Mouse (Mus musculus) neural tube, embryonic 11.5 days (tissue): ENCODE data around the gene Rln3. TPM values are rescaled to one million over a fixed set of nuclear protein-coding genes. Genes with fewer than 3 reads are reported as not detected.

ENCODE experiments used
- ATAC-seq: fragments of 200-750 bp; cut with Nextera tagmentation; 2 replicates; pipeline ENCODE4 v1.8.0; 2017; ENCODE audit warnings: moderate number of reproducible peaks, mild to moderate bottlenecking, moderate TSS enrichment, moderate library complexity; ENCODE audit not compliant: insufficient read depth, low FRiP score, low TSS enrichment
- DNase-seq: peaks from one replicate; pipeline ENCODE4 v3.0.0-alpha.2; 2015; ENCODE audit warnings: low spot score
- H3K27ac ChIP-seq: fragments of 300-500 bp; sonication (generic); 2 replicates; pipeline ENCODE4 v1.5.1; 2014; ENCODE audit warnings: low read depth, mild to moderate bottlenecking, low read length
- H3K27me3 ChIP-seq: fragments of 300-500 bp; sonication (generic); 2 replicates; pipeline ENCODE4 v1.6.1; 2014; ENCODE audit warnings: mild to moderate bottlenecking, low read length, mixed read lengths; ENCODE audit not compliant: control insufficient read depth, insufficient read depth
- H3K36me3 ChIP-seq: fragments of 300-500 bp; sonication (generic); 2 replicates; pipeline ENCODE4 v1.6.1; 2014; ENCODE audit warnings: mild to moderate bottlenecking, low read length, moderate library complexity, mixed read lengths; ENCODE audit not compliant: control insufficient read depth, insufficient read depth
- H3K4me1 ChIP-seq: fragments of 300-500 bp; sonication (generic); 2 replicates; pipeline ENCODE4 v1.6.1; 2014; ENCODE audit warnings: low read length, mixed read lengths; ENCODE audit not compliant: control insufficient read depth, insufficient read depth
- H3K4me2 ChIP-seq: fragments of 300-500 bp; sonication (generic); 2 replicates; pipeline ENCODE4 v1.6.1; 2014; ENCODE audit warnings: low read depth, mild to moderate bottlenecking, moderate library complexity
- H3K4me3 ChIP-seq: fragments of 300-500 bp; sonication (generic); 2 replicates; pipeline ENCODE4 v1.5.1; 2014; ENCODE audit warnings: low read depth, low read length
- H3K9ac ChIP-seq: fragments of 300-500 bp; sonication (generic); 2 replicates; pipeline ENCODE4 v1.6.1; 2014; ENCODE audit warnings: mild to moderate bottlenecking, low read length
- H3K9me3 ChIP-seq: fragments of 300-500 bp; sonication (generic); 2 replicates; pipeline ENCODE4 v1.6.1; 2016; ENCODE audit warnings: low read length; ENCODE audit not compliant: control insufficient read depth
- WGBS: fragments of 180-500 bp; shearing (Covaris S2); extraction: QIAGEN DNeasy Blood & Tissue Kit; methylation state at CpG from one replicate; pipeline ENCODE4 v1.1.7; 2014; 5-methylcytosine and 5-hydroxymethylcytosine counted together
- polyA plus RNA-seq: library from polyadenylated mRNA; unstranded; fragments of >200 nt; fragmentation: Nextera tagmentation; extraction: Ambion mirVana; gene quantifications from 2 replicates; pipeline ENCODE4 v1.2.1, GENCODE M21; 2014

Rln3 gene
- polyA plus RNA-seq, 1 experiment from 2014 or later: not detected

DNA sequence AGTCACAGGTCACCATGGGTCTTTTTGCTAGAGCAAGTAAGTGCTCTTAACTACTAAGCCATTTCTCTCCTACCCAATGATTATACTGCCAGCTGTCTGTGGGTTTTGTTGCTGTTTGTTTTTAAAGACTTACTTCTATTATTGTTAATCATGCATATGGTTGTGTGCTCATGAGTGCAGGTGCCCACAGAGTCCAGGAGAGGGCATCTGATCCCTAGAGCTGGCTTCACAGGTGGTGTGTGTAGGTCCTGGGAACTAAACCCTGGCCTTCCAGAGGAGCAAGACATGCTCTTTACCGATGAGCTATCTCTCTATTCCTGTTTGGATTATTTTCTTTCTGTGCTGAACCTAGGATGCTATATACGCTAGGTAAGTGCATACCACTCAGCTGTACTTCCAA, 14.4 kb upstream of the Rln3 start:
- H3K27me3 ChIP-seq: no peaks in the 10 kb centered on the region
- DNase-seq (no peak), ATAC-seq (no peak)
- no peaks in the 10 kb centered on the region for H3K4me1 ChIP-seq
- no peak overlapping the region for H3K4me3 ChIP-seq
- no peaks in the 10 kb centered on the region for H3K9me3 ChIP-seq
- no peak overlapping the region for H3K9ac ChIP-seq
- H3K4me2 ChIP-seq: no peak overlapping the region
- H3K27ac ChIP-seq: no peak overlapping the region
- 94% methylated on average over 2 of the region's 2 CpGs for WGBS
- H3K36me3 ChIP-seq: no peaks in the 10 kb centered on the region

DNA sequence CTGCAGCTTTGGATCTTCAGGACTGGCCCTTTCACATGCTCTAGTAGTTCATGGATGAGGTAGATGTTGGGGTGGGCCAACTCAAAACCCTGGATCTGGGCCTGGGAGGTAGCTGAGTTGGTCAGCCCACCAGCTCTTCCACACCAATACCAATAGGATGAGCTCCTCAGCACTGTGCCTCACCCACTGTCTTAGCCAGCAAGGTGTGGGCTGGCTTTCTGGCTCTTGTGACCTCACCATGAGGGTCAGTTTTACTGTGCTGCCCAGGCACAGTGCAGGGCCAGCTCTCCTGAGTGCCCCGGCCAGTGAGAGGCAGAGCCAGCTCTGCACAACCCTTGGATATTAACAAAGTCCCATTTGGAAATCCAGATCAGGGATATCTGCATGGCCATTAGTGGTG, 13.0 kb upstream of the Rln3 start:
- Histone ChIP-seq H3K36me3 (no peaks in the 10 kb centered on the region), H3K27me3 (no peaks in the 10 kb centered on the region), H3K9me3 (no peaks in the 10 kb centered on the region), H3K4me2 (no peak overlapping the region), H3K9ac (no peak overlapping the region), H3K27ac (no peak overlapping the region), H3K4me3 (no peak overlapping the region), H3K4me1 (no peaks in the 10 kb centered on the region)
- ATAC-seq (no peak), DNase-seq (no peak)
- WGBS: 88% methylated on average over 1 of the region's 1 CpGs

DNA sequence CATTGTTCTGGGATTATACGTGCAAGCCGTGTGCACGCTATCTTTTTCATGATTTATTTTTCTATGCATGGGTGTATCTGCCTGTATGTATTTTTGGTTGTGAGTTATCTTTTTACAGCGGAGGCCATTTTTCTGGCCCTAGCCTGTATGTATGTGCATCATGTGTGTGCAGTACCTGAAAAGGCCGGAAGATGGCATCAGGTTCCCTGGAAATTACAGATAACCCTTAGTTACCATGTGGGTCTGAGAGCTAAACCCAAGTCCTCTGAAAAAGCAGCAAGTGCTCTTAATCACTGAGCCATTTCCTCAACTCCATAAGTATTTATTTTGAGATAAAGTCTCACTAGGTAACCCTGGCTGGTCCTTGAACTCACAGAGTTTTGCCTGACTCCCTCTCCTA, 8.4 kb upstream of the Rln3 start:
- H3K27me3 ChIP-seq: no peaks in the 10 kb centered on the region
- DNase-seq (no peak), ATAC-seq (no peak)
- H3K4me1 ChIP-seq: no peaks in the 10 kb centered on the region
- H3K9ac ChIP-seq: no peak overlapping the region
- WGBS: 94% methylated on average over 5 of the region's 5 CpGs
- no peak overlapping the region for H3K4me3 ChIP-seq
- no peaks in the 10 kb centered on the region for H3K9me3 ChIP-seq
- no peaks in the 10 kb centered on the region for H3K36me3 ChIP-seq
- H3K27ac ChIP-seq: no peak overlapping the region
- H3K4me2 ChIP-seq: no peak overlapping the region

DNA sequence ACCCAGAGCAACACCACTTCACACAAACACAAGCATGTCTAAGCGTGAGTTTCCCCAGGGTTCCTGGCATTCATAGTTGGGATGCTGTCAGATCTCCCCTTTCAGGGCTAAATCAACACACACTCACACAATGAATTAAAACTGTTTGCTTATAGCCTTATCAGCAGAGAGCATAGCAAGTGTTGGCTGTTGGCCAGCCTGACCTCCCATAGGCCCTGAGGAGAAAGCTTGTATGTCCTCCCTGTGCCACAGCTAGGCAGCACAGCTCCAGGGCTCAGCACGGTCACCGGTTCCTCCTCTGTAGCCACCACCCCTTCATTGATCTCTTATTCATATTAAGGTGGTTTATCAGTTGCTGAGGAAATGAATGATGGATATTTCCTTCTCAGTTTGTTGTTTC, 7.9 kb upstream of the Rln3 start:
- no peaks in the 10 kb centered on the region for H3K36me3 ChIP-seq
- H3K4me3 ChIP-seq: no peak overlapping the region
- no peaks in the 10 kb centered on the region for H3K4me1 ChIP-seq
- ATAC-seq (no peak), DNase-seq (no peak)
- H3K27me3 ChIP-seq: no peaks in the 10 kb centered on the region
- no peaks in the 10 kb centered on the region for H3K9me3 ChIP-seq
- H3K9ac ChIP-seq: no peak overlapping the region
- WGBS: 90% methylated on average over 3 of the region's 3 CpGs
- H3K4me2 ChIP-seq: no peak overlapping the region
- no peak overlapping the region for H3K27ac ChIP-seq

DNA sequence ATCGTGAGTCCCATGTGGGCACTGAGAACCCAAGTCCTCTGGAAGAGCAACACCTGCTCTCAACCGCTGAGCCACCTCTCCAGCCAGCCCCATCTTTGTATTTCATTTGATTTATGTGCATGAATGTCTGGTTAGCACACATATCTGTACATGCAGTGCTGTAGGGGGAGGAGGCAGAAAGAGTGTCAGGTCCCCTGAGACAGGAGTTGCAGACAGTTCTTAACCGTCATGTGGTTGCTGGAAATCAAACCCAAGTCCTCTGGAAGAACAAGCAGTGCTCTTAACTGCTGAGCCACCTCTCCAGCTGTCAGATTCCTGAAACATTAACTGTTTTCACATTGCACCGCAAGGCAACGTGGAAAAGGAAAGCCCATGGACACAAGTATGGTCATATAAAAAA, 3.4 kb upstream of the Rln3 start:
- Histone ChIP-seq H3K4me3 (no peak overlapping the region), H3K9ac (no peak overlapping the region), H3K36me3 (no peaks in the 10 kb centered on the region), H3K4me1 (peaks cover 2% of the 10 kb centered on the region; the same call in 1 of the 2 replicates), H3K9me3 (no peaks in the 10 kb centered on the region), H3K4me2 (no peak overlapping the region), H3K27me3 (peaks cover 24% of the 10 kb centered on the region), H3K27ac (no peak overlapping the region)
- WGBS: 74% methylated on average over 5 of the region's 5 CpGs
- DNase-seq (no peak), ATAC-seq (no peak)

DNA sequence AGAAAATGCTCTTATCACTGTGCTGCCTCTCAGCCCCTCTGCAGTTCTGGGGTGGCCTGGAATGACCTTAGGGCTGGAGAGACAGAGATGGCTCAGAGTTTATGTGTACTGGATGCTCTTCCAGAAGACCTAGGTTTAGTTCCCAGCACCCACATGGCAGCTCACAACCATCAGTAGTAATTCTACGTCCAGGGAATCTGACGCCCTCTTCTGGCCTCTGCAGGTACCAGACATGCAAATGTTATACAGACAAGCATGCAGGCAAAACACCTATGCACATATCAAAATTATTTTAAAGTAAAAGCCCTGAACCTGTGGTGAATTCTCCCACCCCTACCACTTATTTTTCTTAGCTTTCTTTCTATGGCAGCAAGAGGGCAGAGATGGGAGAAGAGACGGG, 1.7 kb upstream of the Rln3 start:
- Histone ChIP-seq H3K27me3 (peaks cover 40% of the 10 kb centered on the region), H3K4me1 (peaks cover 8% of the 10 kb centered on the region; the same call in 1 of the 2 replicates), H3K4me3 (no peak overlapping the region), H3K4me2 (no peak overlapping the region), H3K9me3 (no peaks in the 10 kb centered on the region), H3K9ac (no peak overlapping the region), H3K27ac (no peak overlapping the region), H3K36me3 (no peaks in the 10 kb centered on the region)
- no peak for DNase-seq
- ATAC-seq: no peak
- 67% methylated on average over 3 of the region's 3 CpGs for WGBS

DNA sequence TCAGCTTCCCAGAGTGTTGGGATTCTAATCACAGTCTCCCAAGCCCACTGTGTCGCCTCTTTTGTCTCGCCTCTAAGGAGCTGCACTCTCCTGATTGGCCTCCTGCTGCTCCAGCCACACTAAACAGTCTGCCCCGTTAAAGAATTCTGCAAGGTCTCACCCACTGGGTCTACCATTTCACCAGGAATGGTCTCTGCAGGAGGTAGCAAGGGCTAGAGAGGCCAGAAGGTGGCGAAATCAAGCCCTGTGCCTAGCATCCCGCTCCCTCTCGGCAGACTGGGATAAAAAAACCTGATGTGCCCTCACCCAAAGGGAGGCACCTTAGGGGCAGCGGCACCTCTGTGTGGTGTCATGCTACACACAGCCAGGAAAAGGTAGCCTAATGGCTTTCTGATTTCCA, 697 bp downstream of the Rln3 start:
- no peak for DNase-seq
- Histone ChIP-seq H3K4me3 (no peak overlapping the region), H3K27ac (no peak overlapping the region), H3K9ac (no peak overlapping the region), H3K4me2 (no peak overlapping the region), H3K36me3 (no peaks in the 10 kb centered on the region), H3K9me3 (no peaks in the 10 kb centered on the region), H3K27me3 (peaks cover 46% of the 10 kb centered on the region), H3K4me1 (peaks cover 8% of the 10 kb centered on the region; the same call in 1 of the 2 replicates)
- ATAC-seq: no peak
- 4% methylated on average over 7 of the region's 7 CpGs for WGBS

DNA sequence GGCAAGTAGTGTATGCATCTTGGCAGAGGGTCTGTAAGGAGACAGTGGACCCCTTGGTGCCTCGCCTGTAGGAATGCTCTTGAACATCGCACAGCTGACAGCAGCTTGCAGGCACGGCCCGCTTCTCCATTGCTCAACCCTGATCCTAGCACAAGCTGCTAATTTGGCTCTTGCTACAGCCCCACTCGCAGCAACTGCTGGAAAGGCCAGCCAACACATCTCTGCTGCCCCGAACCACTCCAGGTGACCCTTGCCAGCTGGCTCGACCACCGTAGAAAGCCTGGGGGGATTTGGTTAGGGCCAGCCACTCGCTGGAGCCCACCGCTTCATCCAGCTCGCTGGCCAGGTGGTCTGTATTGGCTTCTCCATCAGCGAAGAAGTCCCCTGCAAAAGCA, 1.9 kb downstream of the Rln3 start:
- ATAC-seq: no peak
- Histone ChIP-seq H3K4me3 (no peak overlapping the region), H3K4me1 (peaks cover 8% of the 10 kb centered on the region; the same call in 1 of the 2 replicates), H3K9me3 (no peaks in the 10 kb centered on the region), H3K36me3 (no peaks in the 10 kb centered on the region), H3K4me2 (no peak overlapping the region), H3K9ac (no peak overlapping the region), H3K27ac (no peak overlapping the region), H3K27me3 (peaks cover 46% of the 10 kb centered on the region)
- WGBS: 41% methylated on average over 12 of the region's 12 CpGs
- DNase-seq: no peak

DNA sequence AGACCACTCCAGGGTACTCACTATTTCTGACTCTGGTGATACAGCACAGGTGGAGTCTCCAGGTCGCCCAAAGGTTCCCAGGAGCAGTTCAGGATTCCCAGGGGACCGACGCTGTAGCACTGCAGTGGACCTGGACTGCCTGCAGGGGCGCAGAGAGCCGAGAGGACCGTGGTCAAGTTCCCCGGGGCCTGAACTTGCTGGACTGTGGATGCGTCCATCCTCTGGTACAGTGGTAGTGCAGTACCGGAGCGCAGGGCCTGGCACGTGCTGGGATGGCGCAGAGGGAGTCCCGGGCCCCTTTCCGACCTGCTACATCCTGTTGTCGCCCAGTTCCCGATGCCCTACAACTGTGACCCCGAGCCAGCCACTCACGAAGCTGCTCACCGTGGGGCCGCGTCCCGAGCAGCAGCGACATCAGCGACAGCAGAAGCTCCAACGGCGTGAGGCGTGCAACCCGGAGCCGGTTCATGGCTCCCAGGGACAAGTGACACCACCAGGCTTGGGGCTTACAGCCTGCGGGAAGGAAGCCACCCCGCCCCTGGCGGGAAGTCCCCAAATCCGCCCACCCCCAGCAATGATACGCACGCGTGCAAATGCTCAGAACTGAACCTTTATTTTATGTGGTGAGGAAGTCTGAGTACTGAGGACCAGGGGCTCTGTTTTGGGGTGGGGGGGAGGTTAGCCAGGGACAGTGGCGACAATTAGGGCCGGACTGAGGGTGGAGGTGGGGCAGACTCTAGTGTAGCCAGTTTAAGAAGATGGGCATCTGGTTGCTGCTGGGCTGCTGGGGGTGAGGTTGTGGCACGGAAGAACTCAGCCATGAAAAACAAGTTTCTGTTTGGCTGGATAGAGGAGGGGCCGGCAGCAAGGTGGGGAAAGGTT, 2.5 kb downstream of the Rln3 start, which contains the start of gene Il27ra:
TSS of gene Il27ra (minus strand) at position 524 of the 882 bp plus-strand sequence.
- no peak within 1 kb of the TSS for H3K27ac ChIP-seq
- WGBS: 3% methylated on average over 40 of the region's 40 CpGs

More for the DNA sequence above, 2.5 kb downstream of the Rln3 start, which contains the start of gene Il27ra:
- H3K4me3 ChIP-seq: peak within 1 kb of the TSS; percentile 28
- peak within 1 kb of the TSS; percentile 18; the same call in 1 of the 2 replicates for H3K9ac ChIP-seq
- no peaks in the 10 kb centered on the region for H3K36me3 ChIP-seq
- H3K27me3 ChIP-seq: peaks cover 46% of the 10 kb centered on the region
- peak; percentile 41; the same call in 1 of the 2 replicates for ATAC-seq
- H3K4me2 ChIP-seq: peak within 1 kb of the TSS; percentile 53
- DNase-seq: peak; percentile 76
- no peaks in the 10 kb centered on the region for H3K9me3 ChIP-seq
- peaks cover 8% of the 10 kb centered on the region; the same call in 1 of the 2 replicates for H3K4me1 ChIP-seq
